Mouse (Mus musculus) thymus, adult 2 months (tissue): ENCODE data around the gene Ccdc15. TPM values are rescaled to one million over a fixed set of nuclear protein-coding genes. Genes with fewer than 3 reads are reported as not detected.

Experiments
- DNase-seq: peaks from one replicate; pipeline ENCODE4 v3.0.0; 2021
- H3K27ac ChIP-seq: fragments of 200-500 bp; 2 replicates; pipeline ENCODE4 v1.5.1; 2012; ENCODE audit warnings: low read length, control low read depth; ENCODE audit not compliant: control insufficient read depth, insufficient read depth
- H3K27me3 ChIP-seq: fragments of 200-500 bp; 2 replicates; pipeline ENCODE4 v1.6.1; 2012; ENCODE audit warnings: mild to moderate bottlenecking, low read length, moderate library complexity, mixed read lengths; ENCODE audit not compliant: control insufficient read depth, insufficient read depth
- H3K36me3 ChIP-seq: fragments of 200-500 bp; 2 replicates; pipeline ENCODE4 v1.6.1; 2012; ENCODE audit warnings: mild to moderate bottlenecking, low read length, moderate library complexity; ENCODE audit not compliant: control insufficient read depth, insufficient read depth
- H3K4me1 ChIP-seq: fragments of 200-500 bp; replicated peaks from 2 replicates; pipeline ENCODE4 v1.6.1; 2012; ENCODE audit warnings: low read length; ENCODE audit not compliant: control insufficient read depth, insufficient read depth
- H3K4me3 ChIP-seq: fragments of 200-500 bp; 2 replicates; pipeline ENCODE4 v1.5.1; 2012; ENCODE audit warnings: mild to moderate bottlenecking, low read length, control low read depth, moderate library complexity; ENCODE audit not compliant: control insufficient read depth, insufficient read depth
- CTCF ChIP-seq: fragments of 200-500 bp; IDR thresholded peaks from 2 replicates; pipeline ENCODE4 v1.5.1; 2012; ENCODE audit warnings: mild to moderate bottlenecking, control low read depth, low read length, moderate library complexity, borderline replicate concordance; ENCODE audit not compliant: control insufficient read depth, poor library complexity, insufficient read depth; ENCODE audit errors: extremely low read depth
- POLR2A ChIP-seq: fragments of 200-500 bp; IDR thresholded peaks from 2 replicates; pipeline ENCODE4 v1.6.1; 2012; ENCODE audit warnings: mild to moderate bottlenecking, low read length, control low read depth, moderate library complexity; ENCODE audit not compliant: control insufficient read depth, poor library complexity, insufficient read depth; ENCODE audit errors: extremely low read depth
- WGBS: fragments of 180-500 bp; shearing (Covaris S2); methylation state at CpG from one replicate; pipeline ENCODE4 v1.1.7; 2018; 5-methylcytosine and 5-hydroxymethylcytosine counted together
- polyA plus RNA-seq: library from polyadenylated mRNA; depleted of rRNA; stranded (reverse); fragments of >200 nt; gene quantifications from 2 replicates; pipeline ENCODE4 v1.2.3, GENCODE M21; 2012

The Ccdc15 gene
- polyA plus RNA-seq, 1 experiment = 6.2 TPM

GRCm38 (mm10) chr9:37364392-37364791 is 16.2 kb upstream of the Ccdc15 start:
- WGBS = 93% methylated on average over 3 of the region's 3 CpGs
- Histone ChIP-seq H3K27ac (no peak overlapping the region), H3K36me3 (no peaks in the 10 kb centered on the region), H3K4me3 (no peak overlapping the region), H3K4me1 (no peaks in the 10 kb centered on the region), H3K27me3 (no peaks in the 10 kb centered on the region)
- DNase-seq = no peak
- no peak for TF ChIP-seq CTCF
- TF ChIP-seq POLR2A = no peak

- Histone ChIP-seq H3K27me3 (no peaks in the 10 kb centered on the region), H3K27ac (no peak overlapping the region), H3K36me3 (no peaks in the 10 kb centered on the region), H3K4me3 (no peak overlapping the region), H3K4me1 (no peaks in the 10 kb centered on the region)
- 84% methylated on average over 3 of the region's 3 CpGs for WGBS
- TF ChIP-seq CTCF = no peak
- TF ChIP-seq POLR2A = no peak
- no peak for DNase-seq
Measured at GRCm38 (mm10) chr9:37363551-37363950, 15.3 kb upstream of the Ccdc15 start.

GRCm38 (mm10) chr9:37362881-37363280 is 14.6 kb upstream of the Ccdc15 start:
- 50% methylated on average over 1 of the region's 1 CpGs for WGBS
- TF ChIP-seq POLR2A = no peak
- no peak for TF ChIP-seq CTCF
- H3K4me3 ChIP-seq = no peak overlapping the region

GRCm38 (mm10) chr9:37362084-37362483 is 13.9 kb upstream of the Ccdc15 start:
- TF ChIP-seq POLR2A (no peak), CTCF (no peak)
- DNase-seq = no peak

More at GRCm38 (mm10) chr9:37362881-37363280, 14.6 kb upstream of the Ccdc15 start:
- Histone ChIP-seq H3K27me3 (no peaks in the 10 kb centered on the region), H3K4me1 (peaks cover 3% of the 10 kb centered on the region; the same call in 1 of the 2 replicates), H3K27ac (no peak overlapping the region), H3K36me3 (no peaks in the 10 kb centered on the region)
- DNase-seq = no peak

GRCm38 (mm10) chr9:37359331-37360220 is 11.3 kb upstream of the Ccdc15 start:
- Histone ChIP-seq H3K4me3 (no peak overlapping the region), H3K36me3 (no peaks in the 10 kb centered on the region), H3K27ac (no peak overlapping the region), H3K4me1 (peaks cover 3% of the 10 kb centered on the region; the same call in 1 of the 2 replicates), H3K27me3 (no peaks in the 10 kb centered on the region)
- TF ChIP-seq CTCF (no peak), POLR2A (no peak)
- 88% methylated on average over 6 of the region's 6 CpGs for WGBS
- no peak for DNase-seq

More at GRCm38 (mm10) chr9:37362084-37362483, 13.9 kb upstream of the Ccdc15 start:
- H3K4me1 ChIP-seq = peaks cover 3% of the 10 kb centered on the region; the same call in 1 of the 2 replicates
- H3K27me3 ChIP-seq = no peaks in the 10 kb centered on the region
- H3K4me3 ChIP-seq = no peak overlapping the region
- no peaks in the 10 kb centered on the region for H3K36me3 ChIP-seq
- no peak overlapping the region for H3K27ac ChIP-seq

- Histone ChIP-seq H3K4me1 (peaks cover 3% of the 10 kb centered on the region; the same call in 1 of the 2 replicates), H3K4me3 (no peak overlapping the region), H3K27ac (no peak overlapping the region), H3K27me3 (no peaks in the 10 kb centered on the region), H3K36me3 (no peaks in the 10 kb centered on the region)
- 91% methylated on average over 7 of the region's 7 CpGs for WGBS
- TF ChIP-seq POLR2A = no peak
- no peak for DNase-seq
Measured at GRCm38 (mm10) chr9:37358713-37359330, 10.6 kb upstream of the Ccdc15 start.
